Mouse (Mus musculus) small intestine, adult 2 months (tissue): Measurements from ENCODE around the gene Nfib. TPM values are rescaled to one million over a fixed set of nuclear protein-coding genes. Genes with fewer than 3 reads are reported as not detected.

Source experiments
- H3K27ac ChIP-seq: fragments of 200-500 bp; 2 replicates; pipeline ENCODE4 v1.5.1; 2012; ENCODE audit warnings: low read depth, low read length, control low read depth, inconsistent platforms; ENCODE audit not compliant: insufficient read depth
- H3K27me3 ChIP-seq: fragments of 200-500 bp; 2 replicates; pipeline ENCODE4 v1.6.1; 2012; ENCODE audit warnings: mild to moderate bottlenecking, moderate library complexity, low read length, inconsistent platforms; ENCODE audit not compliant: control insufficient read depth, insufficient read depth
- H3K36me3 ChIP-seq: fragments of 200-500 bp; 2 replicates; pipeline ENCODE4 v1.6.1; 2012; ENCODE audit warnings: mild to moderate bottlenecking, low read length, control low read depth, inconsistent platforms; ENCODE audit not compliant: control insufficient read depth, insufficient read depth
- H3K4me1 ChIP-seq: fragments of 200-500 bp; 2 replicates; pipeline ENCODE4 v1.6.1; 2012; ENCODE audit warnings: low read length, inconsistent platforms, mixed read lengths; ENCODE audit not compliant: control insufficient read depth, insufficient read depth, insufficient read length
- H3K4me3 ChIP-seq: fragments of 200-500 bp; 2 replicates; pipeline ENCODE4 v1.5.1; 2012; ENCODE audit warnings: low read depth, mild to moderate bottlenecking, control low read depth, inconsistent platforms, low read length, moderate library complexity
- CTCF ChIP-seq: fragments of 200-500 bp; IDR thresholded peaks from 2 replicates; pipeline ENCODE4 v1.5.1; 2012; ENCODE audit warnings: low read depth, mild to moderate bottlenecking, control low read depth, inconsistent platforms, low read length, moderate library complexity, mixed read lengths; ENCODE audit not compliant: insufficient replicate concordance, insufficient read length; ENCODE audit errors: extremely low read depth
- POLR2A ChIP-seq: fragments of 200-500 bp; IDR thresholded peaks from 2 replicates; pipeline ENCODE4 v1.6.1; 2012; ENCODE audit warnings: low read depth, mild to moderate bottlenecking, control low read depth, inconsistent platforms, low read length, moderate library complexity
- WGBS: fragments of 180-500 bp; shearing (Covaris S2); methylation state at CpG from one replicate; pipeline ENCODE4 v1.1.7; 2018; 5-methylcytosine and 5-hydroxymethylcytosine counted together
- polyA plus RNA-seq: library from polyadenylated mRNA; depleted of rRNA; stranded (reverse); fragments of >200 nt; gene quantifications from 2 replicates; pipeline ENCODE4 v1.2.3, GENCODE M21; 2012

The Nfib gene
- polyA plus RNA-seq, 1 experiment, result 4.7 TPM

DNA sequence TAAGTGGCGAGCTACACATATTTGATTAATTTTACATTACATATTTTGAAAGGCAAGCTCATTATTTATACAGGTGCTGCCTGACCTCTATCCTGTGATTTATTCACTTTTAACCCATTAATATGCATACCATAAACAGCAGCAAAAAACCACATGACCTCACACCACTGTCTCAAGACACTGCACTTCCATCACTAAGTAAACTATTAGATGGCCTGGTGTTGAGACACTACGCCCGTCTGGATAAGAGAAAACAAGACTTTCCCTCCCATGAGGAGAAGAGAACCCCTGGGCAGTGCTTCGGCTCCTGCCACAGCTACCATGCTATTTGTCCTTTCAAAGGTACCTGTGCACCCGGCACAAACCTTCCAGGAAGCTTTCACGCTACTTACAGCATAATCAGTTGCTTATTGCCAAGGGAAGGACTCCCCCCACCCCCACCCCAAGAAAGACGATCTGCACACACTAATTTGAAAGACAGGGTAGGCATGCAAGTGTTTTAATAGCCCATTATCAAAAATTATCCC lies 242.3 kb downstream of the Nfib start:
- H3K27me3 ChIP-seq, result no peaks in the 10 kb centered on the region
- no peak overlapping the region for H3K27ac ChIP-seq
- TF ChIP-seq CTCF (no peak), POLR2A (no peak)
- no peak overlapping the region for H3K4me3 ChIP-seq
- H3K4me1 ChIP-seq, result peaks cover 5% of the 10 kb centered on the region
- H3K36me3 ChIP-seq, result no peaks in the 10 kb centered on the region
- 44% methylated on average over 7 of the region's 7 CpGs for WGBS

DNA sequence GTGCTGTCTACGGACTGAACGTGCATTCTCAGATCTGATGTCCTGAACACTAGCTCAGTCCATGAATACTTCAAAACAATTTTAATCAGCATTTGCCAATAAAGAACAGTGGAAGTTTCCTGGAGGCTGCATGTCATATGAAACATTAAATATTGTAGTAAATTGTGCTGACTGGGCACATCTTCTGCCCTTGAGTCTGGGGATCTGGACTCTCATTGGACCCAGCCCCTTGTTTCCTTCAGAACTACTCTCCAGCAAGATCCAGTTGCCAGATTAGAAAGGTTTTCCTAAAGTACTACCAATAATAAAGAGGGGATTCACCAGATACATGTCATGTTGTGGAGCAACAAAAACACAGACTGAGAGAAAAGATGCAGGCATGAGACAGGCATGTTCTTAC lies 243.9 kb downstream of the Nfib start:
- peaks cover 4% of the 10 kb centered on the region; the same call in 1 of the 2 replicates for H3K4me1 ChIP-seq
- no peaks in the 10 kb centered on the region for H3K36me3 ChIP-seq
- H3K27ac ChIP-seq, result no peak overlapping the region
- no peak overlapping the region for H3K4me3 ChIP-seq
- H3K27me3 ChIP-seq, result no peaks in the 10 kb centered on the region
- TF ChIP-seq CTCF (no peak), POLR2A (no peak)
- 93% methylated on average over 2 of the region's 2 CpGs for WGBS

DNA sequence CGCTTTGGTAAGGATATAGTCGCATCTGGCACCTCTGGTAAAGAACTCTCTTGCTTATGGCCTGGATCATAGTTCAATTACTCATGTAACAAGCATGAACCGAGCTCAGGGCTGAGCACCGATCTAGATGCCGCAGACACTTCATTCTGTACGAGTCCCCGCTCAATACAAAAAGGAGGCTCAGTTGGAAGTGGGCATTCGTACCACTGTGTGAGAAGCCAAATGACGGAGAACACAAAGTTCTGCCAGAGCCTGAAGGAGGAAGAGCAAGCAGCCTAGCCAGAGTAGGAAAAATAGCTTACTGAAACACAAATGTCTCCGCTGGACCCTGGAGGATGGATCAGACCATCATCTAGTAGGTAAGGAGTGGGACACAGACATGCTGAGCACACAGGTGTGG lies 246.7 kb downstream of the Nfib start:
- TF ChIP-seq CTCF (no peak), POLR2A (no peak)
- no peak overlapping the region for H3K27ac ChIP-seq
- 94% methylated on average over 10 of the region's 10 CpGs for WGBS
- no peaks in the 10 kb centered on the region for H3K27me3 ChIP-seq
- no peaks in the 10 kb centered on the region for H3K4me1 ChIP-seq
- H3K36me3 ChIP-seq, result no peaks in the 10 kb centered on the region
- H3K4me3 ChIP-seq, result no peak overlapping the region

DNA sequence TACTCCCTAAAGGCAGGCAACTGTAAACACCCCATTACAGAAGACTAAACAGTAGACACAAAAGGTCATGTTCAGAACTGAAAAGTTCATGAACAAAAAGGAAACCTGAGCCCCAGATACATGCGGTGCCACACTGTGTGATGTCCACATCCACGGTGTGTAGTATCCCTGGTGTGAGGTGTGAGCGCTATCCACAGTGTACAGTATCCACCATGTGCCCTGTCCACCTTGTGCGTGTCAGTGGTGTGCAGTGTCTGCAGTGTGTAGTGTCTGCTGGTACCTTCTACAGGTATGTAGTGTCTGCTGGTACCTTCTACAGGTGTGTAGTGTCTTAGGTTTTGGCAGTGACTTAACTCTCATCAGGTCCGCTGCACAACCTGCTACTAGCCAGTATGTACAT lies 248.6 kb downstream of the Nfib start:
- Histone ChIP-seq H3K36me3 (no peaks in the 10 kb centered on the region), H3K27me3 (no peaks in the 10 kb centered on the region), H3K4me3 (no peak overlapping the region), H3K27ac (no peak overlapping the region), H3K4me1 (no peaks in the 10 kb centered on the region)
- TF ChIP-seq POLR2A, result no peak
- no peak for TF ChIP-seq CTCF
- WGBS, result 91% methylated on average over 5 of the region's 5 CpGs

DNA sequence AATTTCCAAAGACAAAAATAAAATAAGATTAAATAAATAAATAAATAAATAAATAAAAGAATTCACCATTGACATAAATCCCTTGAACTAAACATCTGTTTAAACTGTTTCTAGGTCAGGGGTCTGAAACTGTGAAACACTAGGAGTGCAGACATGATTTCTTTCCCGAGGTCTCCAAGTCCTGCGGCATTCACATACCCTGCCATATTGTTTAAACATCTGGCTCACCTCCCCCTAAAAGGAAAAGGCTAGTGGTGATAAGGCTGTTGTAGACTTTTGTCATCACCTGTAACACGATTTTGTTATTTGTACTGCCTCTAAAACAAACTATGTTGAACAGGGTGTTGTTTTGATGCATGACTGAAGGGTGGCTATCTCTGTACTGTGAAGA lies 249.2 kb downstream of the Nfib start:
- Histone ChIP-seq H3K4me1 (no peaks in the 10 kb centered on the region), H3K27me3 (no peaks in the 10 kb centered on the region), H3K36me3 (no peaks in the 10 kb centered on the region), H3K4me3 (no peak overlapping the region), H3K27ac (no peak overlapping the region)
- TF ChIP-seq CTCF (no peak), POLR2A (no peak)
- WGBS, result 54% methylated on average over 3 of the region's 3 CpGs

DNA sequence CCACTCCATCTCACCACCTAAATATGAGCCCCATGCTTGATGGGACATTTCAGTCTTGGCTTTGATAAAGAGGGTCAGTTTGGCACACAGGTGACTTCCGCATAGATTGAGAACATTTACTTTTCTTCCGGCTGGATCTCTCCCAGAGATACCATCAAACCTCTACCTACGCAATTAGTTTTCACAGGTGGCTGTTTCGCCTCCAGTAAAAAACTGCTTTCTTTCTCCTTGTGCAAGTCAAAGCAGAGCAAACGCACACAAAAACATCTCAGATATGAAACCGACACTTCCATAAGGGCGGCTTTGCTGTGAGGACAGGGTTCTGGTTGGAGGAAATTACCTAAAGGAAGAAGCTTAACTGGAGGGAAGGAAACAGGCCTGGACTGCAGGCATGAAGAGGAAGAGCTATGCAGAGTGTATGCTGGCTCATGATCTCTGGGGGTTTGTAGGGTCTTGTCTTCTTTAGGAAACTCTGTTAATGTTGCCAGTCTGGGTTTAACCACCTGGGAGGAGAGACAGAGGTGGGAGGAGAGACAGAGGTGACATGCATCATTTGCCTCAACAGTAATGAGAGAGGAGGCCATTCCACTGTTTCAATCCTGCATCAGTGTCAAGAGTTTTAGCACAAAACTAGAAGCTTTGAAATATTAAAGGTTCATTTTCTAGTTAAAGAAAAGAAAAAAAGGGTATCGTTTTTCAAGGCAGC lies 249.8 kb downstream of the Nfib start:
- Histone ChIP-seq H3K27me3 (no peaks in the 10 kb centered on the region), H3K27ac (no peak overlapping the region), H3K36me3 (no peaks in the 10 kb centered on the region), H3K4me1 (no peaks in the 10 kb centered on the region), H3K4me3 (no peak overlapping the region)
- WGBS, result 87% methylated on average over 8 of the region's 8 CpGs
- TF ChIP-seq CTCF (no peak), POLR2A (no peak)

DNA sequence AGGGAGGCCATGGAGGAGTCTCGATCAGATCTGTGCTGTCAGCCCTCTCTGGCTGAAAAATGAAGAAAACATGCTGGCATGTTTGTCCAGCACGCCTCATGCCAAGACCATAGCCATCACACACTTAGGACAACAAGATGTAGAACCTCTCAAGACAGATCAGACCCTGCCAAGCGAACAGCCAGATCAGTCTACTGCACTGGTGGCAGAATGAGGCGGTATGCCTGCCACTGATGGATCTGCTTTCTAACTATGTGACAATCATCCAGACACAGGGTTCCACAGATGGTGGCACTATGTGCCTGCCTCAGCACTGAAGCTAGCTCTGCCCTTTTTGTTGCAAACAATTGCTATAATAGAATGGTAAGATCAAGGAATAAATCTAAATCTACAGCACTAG lies 250.6 kb downstream of the Nfib start:
- Histone ChIP-seq H3K4me1 (no peaks in the 10 kb centered on the region), H3K4me3 (no peak overlapping the region), H3K36me3 (no peaks in the 10 kb centered on the region), H3K27me3 (no peaks in the 10 kb centered on the region), H3K27ac (no peak overlapping the region)
- TF ChIP-seq CTCF (no peak), POLR2A (no peak)
- 87% methylated on average over 4 of the region's 4 CpGs for WGBS
